In the genomic region with DNA sequence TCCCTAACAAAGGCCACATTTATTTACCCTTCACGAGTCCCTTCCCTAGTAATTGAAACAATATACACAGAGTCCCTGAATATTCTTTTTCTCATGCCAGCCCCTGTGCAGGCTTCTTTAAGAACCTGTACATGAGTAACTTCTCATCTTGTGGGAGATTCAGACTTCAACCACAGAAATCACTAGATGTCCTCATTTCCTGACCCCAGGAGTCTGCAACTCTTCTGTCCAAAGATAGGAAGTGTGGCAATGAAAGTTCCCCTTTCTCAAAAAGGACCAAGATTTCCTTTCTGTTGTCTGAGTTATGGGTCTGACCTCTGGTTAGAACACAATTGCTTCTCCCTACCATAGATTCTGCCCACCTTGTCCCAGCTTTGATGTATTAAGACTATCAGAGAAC, we compare ENCODE assay signal across 26 mouse cellular contexts. TPM values are rescaled to one million over a fixed set of nuclear protein-coding genes. Genes with fewer than 3 reads are reported as not detected.
DNase-seq lines count a peak whose midpoint lies in the region.
"Had no signal": no experiment of that assay in that cellular context is flagged by ENCODE, and none has a peak within 500 bp of the region (broad histone marks: within the 10 kb centered on the region; RNA-seq: fewer than 3 reads in every experiment).

No protein-coding gene starts in this region.

- peak; percentile 46 for DNase-seq in layer of hippocampus, adult 9-11 months
- DNase-seq in layer of hippocampus, postnatal 25 days (ENCODE audit: extremely low spot score in 1 of 2, low spot score in 1 of 2): no peak
- peak; percentile 44 for DNase-seq in lung, postnatal 36 days
- no peak for DNase-seq in lung, postnatal 4 days
- peak; percentile 29 for DNase-seq in telencephalon, adult 2 months (ENCODE audit: low read depth, low spot score)
- DNase-seq in urinary bladder, postnatal 25 days (ENCODE audit: low spot score): no peak
- no peak for DNase-seq in frontal cortex, postnatal 10 days (ENCODE audit: low spot score in 2 of 2)
- DNase-seq: adrenal gland, adult 2 months; cerebellum, postnatal 10 days; embryo, embryonic 11 days; kidney, adult 18-20 months; kidney, postnatal 14 days; right cerebral cortex, adult 18-20 months; thymus, postnatal 36 days had no signal

- H3K4me3 ChIP-seq in macrophage (ENCODE audit: inconsistent target): no peak overlapping the region
- H3K4me3 ChIP-seq: heart, embryonic 13.5 days; hindbrain, embryonic 10.5 days; lung, embryonic 15.5 days; midbrain, embryonic 10.5 days; neural tube, embryonic 12.5 days had no signal

- 0% methylated on average over 1 of the region's 1 CpGs for WGBS in macrophage (ENCODE audit: missing documents)

- H3K36me3 ChIP-seq in macrophage (ENCODE audit: inconsistent target): no peaks in the 10 kb centered on the region
- H3K36me3 ChIP-seq: heart, embryonic 13.5 days; hindbrain, embryonic 10.5 days; lung, embryonic 15.5 days; midbrain, embryonic 10.5 days; neural tube, embryonic 12.5 days had no signal

- H3K27ac ChIP-seq in macrophage: peak overlapping the region; percentile 83
- H3K27ac ChIP-seq: heart, embryonic 13.5 days; hindbrain, embryonic 10.5 days; lung, embryonic 15.5 days; midbrain, embryonic 10.5 days; neural tube, embryonic 12.5 days had no signal

- no peaks in the 10 kb centered on the region for H3K79me2 ChIP-seq in macrophage (ENCODE audit: inconsistent target)

RNA-seq across cellular contexts. Expression of a gene that starts 7.0 kb away (rescaled TPM):
- total RNA-seq in layer of hippocampus, postnatal 25 days (2021): not detected
- under 1 TPM in 3 of 26 experiments, not detected in 23; 0.16 to 0.50 (median 0.25) TPM for total RNA-seq in macrophage (2018; cell fraction: chromatin; rRNA removed)
- total RNA-seq in macrophage (2018; cell fraction: cytosol; rRNA removed): not detected
- under 1 TPM in 5 of 26 experiments, not detected in 21; 0.12 to 0.34 (median 0.28) TPM for total RNA-seq in macrophage (2018; cell fraction: nucleus; rRNA removed)
- not detected in 3 replicates for polyA plus RNA-seq in macrophage (2018)
- total RNA-seq: adrenal gland, adult 2 months; gastrocnemius, postnatal 4 days; layer of hippocampus, postnatal 14 days; left cerebral cortex, postnatal 25 days had no signal
- polyA plus RNA-seq: adrenal gland, adult 2 months; forebrain, embryonic 16.5 days; heart, embryonic 13.5 days; hindbrain, embryonic 10.5 days; lung, embryonic 15.5 days; midbrain, embryonic 10.5 days; neural tube, embryonic 12.5 days had no signal

RNA-seq across cellular contexts. Expression of a gene that starts 9.3 kb away (rescaled TPM):
- 1 to 10 TPM in 1 of 2 experiments, under 1 TPM in 1; 0.52 to 1.2 TPM for total RNA-seq in layer of hippocampus, postnatal 25 days (2021)
- 10 to 100 TPM in 18 of 26 experiments, 1 to 10 TPM in 8; 3.9 to 55.9 (median 17.7) TPM for total RNA-seq in macrophage (2018; cell fraction: chromatin; rRNA removed)
- total RNA-seq in macrophage (2018; cell fraction: cytosol; rRNA removed): 10 to 100 TPM; 22.5 to 84.2 (median 37.6) TPM
- 10 to 100 TPM; 17.2 to 70.7 (median 39.3) TPM for total RNA-seq in macrophage (2018; cell fraction: nucleus; rRNA removed)
- polyA plus RNA-seq in macrophage (2018): 34.8 to 46.5 TPM (median 43.4 TPM) in 3 replicates
- polyA plus RNA-seq: adrenal gland, adult 2 months had no signal

RNA-seq across cellular contexts. Expression of a gene that starts 21.5 kb away (rescaled TPM):
- total RNA-seq in layer of hippocampus, postnatal 25 days (2021): not detected
- not detected for total RNA-seq in macrophage (2018; cell fraction: chromatin; rRNA removed)
- not detected for total RNA-seq in macrophage (2018; cell fraction: cytosol; rRNA removed)
- total RNA-seq in macrophage (2018; cell fraction: nucleus; rRNA removed): not detected
- not detected in 3 replicates for polyA plus RNA-seq in macrophage (2018)
- total RNA-seq: adrenal gland, adult 2 months; gastrocnemius, postnatal 4 days; layer of hippocampus, postnatal 14 days; left cerebral cortex, postnatal 25 days had no signal
- polyA plus RNA-seq: adrenal gland, adult 2 months; embryonic facial prominence, embryonic 14.5 days; heart, embryonic 13.5 days; limb, embryonic 14.5 days; lung, embryonic 15.5 days; neural tube, embryonic 12.5 days had no signal

RNA-seq across cellular contexts. Expression of a gene that starts 36.8 kb away (rescaled TPM):
- total RNA-seq in layer of hippocampus, postnatal 25 days (2021): not detected
- not detected for total RNA-seq in macrophage (2018; cell fraction: chromatin; rRNA removed)
- total RNA-seq in macrophage (2018; cell fraction: cytosol; rRNA removed): not detected
- not detected for total RNA-seq in macrophage (2018; cell fraction: nucleus; rRNA removed)
- not detected in 3 replicates for polyA plus RNA-seq in macrophage (2018)
- total RNA-seq: adrenal gland, adult 2 months; gastrocnemius, postnatal 4 days; layer of hippocampus, postnatal 14 days; left cerebral cortex, postnatal 25 days had no signal
- polyA plus RNA-seq: adrenal gland, adult 2 months; embryonic facial prominence, embryonic 14.5 days; forebrain, embryonic 16.5 days; heart, embryonic 13.5 days; hindbrain, embryonic 10.5 days; limb, embryonic 14.5 days; lung, embryonic 15.5 days; midbrain, embryonic 10.5 days; neural tube, embryonic 12.5 days had no signal

RNA-seq across cellular contexts. Expression of a gene that starts 52.3 kb away (rescaled TPM):
- not detected for total RNA-seq in layer of hippocampus, postnatal 25 days (2021)
- total RNA-seq in macrophage (2018; cell fraction: chromatin; rRNA removed): 1 to 10 TPM in 4 of 26 experiments, under 1 TPM in 5, not detected in 17; 0.18 to 1.7 (median 0.66) TPM
- total RNA-seq in macrophage (2018; cell fraction: cytosol; rRNA removed): under 1 TPM in 13 of 26 experiments, not detected in 13; 0.03 to 0.43 (median 0.06) TPM
- total RNA-seq in macrophage (2018; cell fraction: nucleus; rRNA removed): 1 to 10 TPM in 2 of 26 experiments, under 1 TPM in 11, not detected in 13; 0.06 to 1.7 (median 0.25) TPM
- 0.11 TPM in 1 of 3 replicates, not detected in the others for polyA plus RNA-seq in macrophage (2018)
- total RNA-seq: left cerebral cortex, postnatal 25 days had no signal
- polyA plus RNA-seq: forebrain, embryonic 16.5 days; hindbrain, embryonic 10.5 days; midbrain, embryonic 10.5 days had no signal

Comparison
In these comparisons a context has a peak if more than half of its experiments do, and no peak if none do; other contexts are left out.
1. DNase-seq: peak in layer of hippocampus, adult 9-11 months (single experiment), lung, postnatal 36 days (single experiment) and telencephalon, adult 2 months (single experiment); none in layer of hippocampus, postnatal 25 days (0 of 2), lung, postnatal 4 days (0 of 2), urinary bladder, postnatal 25 days (single experiment) and frontal cortex, postnatal 10 days (0 of 2).